Mouse (Mus musculus): ENCODE measurements around the gene Gfra1.

Gene Gfra1

GRCm38 (mm10) chr19:58389466-58389865 is 66.2 kb downstream of the Gfra1 start:
- DNase-seq = no peak

DNA sequence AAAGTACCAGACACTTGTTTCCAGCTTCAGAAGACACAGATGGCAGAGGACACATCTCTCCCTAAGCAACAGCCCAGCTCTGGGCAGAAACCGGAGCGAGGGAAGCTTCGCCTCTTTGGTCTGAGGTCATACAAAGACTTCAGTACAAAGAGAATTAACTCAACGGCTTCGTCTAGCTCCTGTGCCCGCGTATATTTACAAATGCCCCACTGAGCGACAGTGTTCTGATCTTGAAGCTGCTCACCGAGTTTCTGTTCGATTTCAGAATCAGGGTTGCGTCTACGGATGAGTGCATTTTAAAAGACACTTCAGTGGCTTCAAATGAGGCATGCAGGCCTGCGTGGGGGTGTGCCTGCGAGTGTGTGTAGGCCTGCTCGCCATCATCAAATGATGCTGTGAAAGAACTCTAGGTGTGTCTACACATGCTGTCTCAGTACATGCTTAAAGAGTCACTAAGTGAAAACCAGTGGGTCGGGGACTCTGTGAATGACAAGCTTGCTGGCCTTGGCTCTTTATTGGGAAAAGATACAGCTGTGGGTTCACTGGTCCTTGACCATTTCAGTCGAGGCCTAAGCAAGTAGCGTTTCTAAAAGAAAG is 66.8 kb downstream of the Gfra1 start:
- no peak for DNase-seq

DNA sequence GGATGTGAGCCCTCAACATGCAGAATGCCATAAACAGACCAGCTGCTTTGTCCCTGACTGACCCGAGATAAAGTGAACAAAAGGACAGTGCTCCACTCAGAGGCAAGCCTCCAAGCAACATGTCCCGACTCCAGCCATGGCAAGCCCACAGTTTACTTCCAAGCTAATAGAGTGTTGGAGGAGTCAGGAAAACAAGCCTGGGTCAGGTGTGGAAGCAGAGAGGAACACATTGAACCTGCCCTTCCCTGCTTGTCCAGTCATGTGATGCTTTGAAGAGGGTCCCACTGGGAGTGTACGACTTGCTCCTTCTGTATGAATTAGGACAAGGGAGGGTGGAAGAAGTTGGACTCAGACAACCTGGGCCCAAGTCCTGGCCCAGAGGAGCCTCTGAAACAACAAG is 72.4 kb downstream of the Gfra1 start:
- no peak for DNase-seq

- DNase-seq = no peak
These were observed 73.2 kb downstream of the Gfra1 start for GRCm38 (mm10) chr19:58382535-58382934.

DNA sequence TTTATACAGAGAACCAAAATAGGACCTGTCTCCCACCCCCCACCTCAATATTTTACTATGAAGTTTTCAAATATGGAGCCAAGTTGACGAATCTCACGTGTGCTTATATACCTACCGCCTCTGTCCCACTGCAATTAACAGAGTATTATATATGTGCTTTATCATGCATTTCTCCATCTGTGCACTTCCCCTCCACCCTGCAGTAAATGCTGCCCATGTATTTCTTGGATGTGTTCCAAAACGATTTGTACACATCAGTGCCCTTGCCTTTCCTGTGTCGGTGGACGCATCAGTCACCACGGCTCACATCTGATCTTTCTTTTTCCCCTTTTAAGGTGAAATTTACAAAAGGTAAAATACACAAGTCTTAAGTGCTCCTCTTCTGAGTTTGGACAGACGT is 77.7 kb downstream of the Gfra1 start:
- DNase-seq = no peak

DNA sequence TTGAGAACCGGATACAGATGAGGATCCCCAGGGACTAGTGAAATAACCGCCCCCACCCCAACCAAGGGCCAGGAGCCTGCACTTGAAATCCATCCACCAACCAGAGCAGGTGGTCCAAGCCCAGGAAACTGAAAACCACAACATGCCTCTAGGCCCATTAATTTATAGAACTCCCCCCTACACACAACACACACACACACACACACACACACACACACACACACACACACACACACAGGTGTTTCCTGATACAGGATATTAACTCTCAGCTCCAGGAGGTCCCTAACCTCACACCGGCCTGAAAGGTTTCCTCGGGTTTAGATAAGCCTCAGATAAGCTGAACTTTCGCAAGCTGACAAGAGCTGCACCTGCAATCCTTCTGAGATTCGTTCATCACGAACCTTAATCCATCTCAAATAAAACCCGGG is 79.0 kb downstream of the Gfra1 start:
- DNase-seq = no peak

GRCm38 (mm10) chr19:58374648-58375047 is 81.1 kb downstream of the Gfra1 start:
- DNase-seq = no peak

GRCm38 (mm10) chr19:58374155-58374554 is 81.6 kb downstream of the Gfra1 start:
- DNase-seq = no peak

DNA sequence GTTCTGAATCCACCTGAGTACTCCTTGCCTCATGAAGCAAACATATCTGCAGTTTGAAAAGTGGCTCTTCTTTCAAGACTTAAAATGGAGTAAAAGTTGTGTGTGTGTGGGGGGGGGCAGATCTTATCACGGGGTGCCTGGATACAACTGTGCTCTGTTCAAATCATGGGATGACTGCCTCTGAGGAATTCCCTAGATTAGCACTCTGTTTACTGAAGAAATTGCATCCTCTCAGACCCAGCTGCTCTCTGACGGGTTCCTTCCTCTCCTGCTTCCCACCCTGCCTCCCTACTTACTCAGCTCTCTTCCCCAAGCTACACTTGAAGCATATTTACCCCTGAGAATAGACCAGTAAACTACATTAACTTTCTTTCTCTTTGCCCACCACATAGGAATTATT is 87.2 kb downstream of the Gfra1 start:
- DNase-seq = no peak

GRCm38 (mm10) chr19:58364688-58365087 is 91.0 kb downstream of the Gfra1 start:
- DNase-seq = no peak

- DNase-seq = no peak
These were observed 94.7 kb downstream of the Gfra1 start for GRCm38 (mm10) chr19:58360982-58361381.

DNA sequence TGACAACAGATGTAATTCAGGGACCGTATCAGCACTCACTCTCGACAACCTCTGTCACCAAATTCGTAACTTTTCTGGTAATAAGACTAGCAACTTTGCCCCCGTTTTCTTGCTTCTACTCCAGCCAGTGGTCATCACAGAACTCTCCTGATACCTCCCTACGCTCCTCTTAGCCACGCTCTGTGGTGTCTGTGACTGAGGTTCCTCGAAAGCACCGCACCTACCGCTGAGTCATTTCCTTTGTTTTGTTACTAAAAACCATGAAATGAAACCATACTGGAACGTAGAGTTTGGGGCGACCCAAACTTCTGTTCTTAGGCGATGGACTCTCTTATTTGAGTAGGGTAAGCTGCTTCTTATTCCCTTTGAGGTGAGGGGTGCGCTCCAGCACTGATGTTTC is 97.6 kb downstream of the Gfra1 start:
- no peak for DNase-seq

GRCm38 (mm10) chr19:58353953-58354352 is 101.8 kb downstream of the Gfra1 start:
- DNase-seq = no peak

DNA sequence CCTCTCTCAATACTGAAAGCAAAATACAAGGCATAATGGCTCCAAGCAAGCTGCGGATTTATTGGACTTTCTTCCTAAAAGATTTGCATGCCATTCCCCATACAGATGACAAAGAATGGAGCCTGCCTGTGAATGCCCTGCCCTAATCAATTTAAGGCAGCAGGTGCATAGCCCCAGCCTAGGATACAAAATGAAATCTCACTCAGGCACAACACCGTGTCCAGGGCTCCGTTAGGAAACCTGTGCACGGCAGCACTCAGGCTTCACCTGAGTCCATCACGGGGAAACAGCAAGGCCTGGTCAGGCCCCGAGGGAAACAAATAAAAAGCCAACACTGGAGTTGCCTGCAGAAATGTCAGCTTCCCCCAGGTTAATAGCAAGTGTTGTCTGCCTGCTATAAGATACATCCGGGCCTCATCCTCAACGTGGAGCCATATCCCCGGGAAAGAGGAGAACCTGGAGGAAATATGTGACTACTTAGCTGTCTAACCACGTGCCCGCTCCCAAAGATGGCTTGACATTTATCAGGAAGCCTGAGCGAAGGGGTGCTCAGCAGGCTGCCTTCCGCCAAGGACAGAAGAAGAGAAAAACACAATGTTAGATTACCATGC is 102.3 kb downstream of the Gfra1 start:
- no peak for DNase-seq

GRCm38 (mm10) chr19:58349890-58350408 is 105.8 kb downstream of the Gfra1 start:
- DNase-seq = no peak

- DNase-seq = no peak
These were observed 110.6 kb downstream of the Gfra1 start for GRCm38 (mm10) chr19:58345137-58345536.

- no peak for DNase-seq
These were observed 114.4 kb downstream of the Gfra1 start for GRCm38 (mm10) chr19:58341351-58341750.

DNA sequence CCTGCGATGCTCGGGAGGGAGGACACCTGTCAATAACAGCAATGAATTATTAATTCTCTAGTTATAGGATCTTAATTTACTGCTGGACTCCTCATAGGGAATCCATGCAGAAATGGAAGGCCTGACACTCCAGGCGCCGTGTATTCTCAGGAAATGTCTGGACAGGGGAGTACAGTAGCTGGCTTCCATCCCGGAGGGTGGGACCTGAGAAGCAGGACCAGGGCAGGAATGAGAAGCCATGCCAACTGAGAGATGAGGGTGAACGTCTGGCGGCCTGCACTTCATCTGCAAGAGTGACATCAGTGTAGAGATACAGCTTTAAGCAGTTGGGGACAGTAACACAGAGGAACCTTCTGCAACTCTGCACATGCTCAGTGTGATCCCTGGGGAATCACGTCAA is 115.5 kb downstream of the Gfra1 start:
- DNase-seq = no peak

- no peak for DNase-seq
These were observed 118.9 kb downstream of the Gfra1 start for GRCm38 (mm10) chr19:58336802-58337201.

GRCm38 (mm10) chr19:58335585-58336530 is 119.9 kb downstream of the Gfra1 start:
- DNase-seq = no peak

GRCm38 (mm10) chr19:58329305-58329704 is 126.4 kb downstream of the Gfra1 start:
- DNase-seq = no peak

DNA sequence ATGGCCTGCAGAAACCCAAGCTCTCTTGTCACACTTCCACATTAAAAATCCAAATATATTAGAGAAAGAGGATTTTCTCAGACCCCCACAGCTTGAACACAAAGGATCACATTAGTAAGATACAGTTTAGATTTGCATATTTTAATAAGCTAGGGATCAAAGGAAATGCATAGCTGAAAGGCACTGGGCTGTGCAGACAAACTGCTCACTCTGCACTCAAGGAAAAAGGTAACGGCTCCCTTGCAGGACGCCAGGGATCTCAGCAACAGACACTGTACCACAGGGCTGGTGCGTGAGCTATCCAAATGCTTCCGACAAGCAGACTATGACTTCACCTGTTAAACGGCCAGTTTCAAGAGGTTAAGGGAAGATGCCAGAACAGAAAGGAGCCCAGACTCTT is 127.7 kb downstream of the Gfra1 start:
- no peak for DNase-seq

GRCm38 (mm10) chr19:58316474-58316873 is 139.2 kb downstream of the Gfra1 start:
- DNase-seq = peak; percentile 53

DNA sequence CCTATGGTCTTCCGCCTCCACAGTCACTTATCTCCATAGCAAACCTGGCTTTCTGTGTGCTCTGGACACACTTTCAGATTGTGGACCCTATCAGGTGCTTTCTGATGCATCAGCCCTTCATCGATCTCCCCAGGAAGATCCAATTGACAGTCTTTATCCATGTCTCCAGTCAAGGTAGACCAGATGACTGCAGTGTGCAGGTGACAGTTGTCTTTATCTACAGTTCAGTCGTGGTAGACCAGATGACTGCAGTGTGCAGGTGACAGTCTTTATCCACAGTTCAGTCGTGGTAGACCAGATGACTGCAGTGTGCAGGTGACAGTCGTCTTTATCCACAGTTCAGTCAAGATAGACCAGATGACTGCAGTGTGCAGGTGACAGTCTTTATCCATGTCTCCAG is 140.0 kb downstream of the Gfra1 start:
- no peak for DNase-seq

Data from right cerebral cortex, postnatal 14 days (tissue).